Mouse (Mus musculus): Measurements from ENCODE around the gene Ppt2. TPM values are rescaled to one million over a fixed set of nuclear protein-coding genes. Genes with fewer than 3 reads are reported as not detected.

The Ppt2 gene
- polyA plus RNA-seq, 1 experiment, result 12.7 TPM

GRCm38 (mm10) chr17:34586796-34587422 is 41.4 kb downstream of the Ppt2 start:
- Histone ChIP-seq H3ac (ENCODE audit: control insufficient read depth, insufficient read length, low read depth) (peak overlapping the region; percentile 99), H3K27me3 (ENCODE audit: control insufficient read depth, insufficient read depth, insufficient read length) (peaks cover 11% of the 10 kb centered on the region), H3K36me3 (ENCODE audit: control insufficient read depth, insufficient read depth) (no peaks in the 10 kb centered on the region), H3K4me3 (ENCODE audit: insufficient read depth, poor library complexity, severe bottlenecking) (peak overlapping the region; percentile 49), H3K79me2 (ENCODE audit: control insufficient read depth, insufficient read depth) (no peaks in the 10 kb centered on the region), H3K79me3 (ENCODE audit: low read depth) (no peaks in the 10 kb centered on the region)
- TF ChIP-seq MYOG (IDR thresholded peaks at IDR 0.05; ENCODE audit: control insufficient read depth, extremely low read depth, insufficient read length), result no peak
- no peak for TF ChIP-seq CTCF (IDR thresholded peaks at IDR 0.05; ENCODE audit: control insufficient read depth, insufficient read depth, insufficient read length)
- no peak for TF ChIP-seq MAX (IDR thresholded peaks at IDR 0.05)
- TF ChIP-seq MYOD1 (IDR thresholded peaks at IDR 0.05; ENCODE audit: control insufficient read depth, insufficient read length, low read depth), result no peak
- TF ChIP-seq CEBPB (IDR thresholded peaks at IDR 0.05; ENCODE audit: low read depth), result no peak
- TF ChIP-seq FOSL1 (IDR thresholded peaks at IDR 0.05; ENCODE audit: insufficient read depth, low read length, poor library complexity, severe bottlenecking), result no peak
- no peak for TF ChIP-seq USF1 (IDR thresholded peaks at IDR 0.05; ENCODE audit: low read depth)

- TF ChIP-seq MYOD1 (IDR thresholded peaks at IDR 0.05; ENCODE audit: control insufficient read depth, insufficient read length, low read depth), result no peak
- no peak for TF ChIP-seq FOSL1 (IDR thresholded peaks at IDR 0.05; ENCODE audit: insufficient read depth, low read length, poor library complexity, severe bottlenecking)
- no peak for TF ChIP-seq CTCF (IDR thresholded peaks at IDR 0.05; ENCODE audit: control insufficient read depth, insufficient read depth, insufficient read length)
- no peak for TF ChIP-seq MYOG (IDR thresholded peaks at IDR 0.05; ENCODE audit: control insufficient read depth, extremely low read depth, insufficient read length)
- no peak for TF ChIP-seq CEBPB (IDR thresholded peaks at IDR 0.05; ENCODE audit: low read depth)
- TF ChIP-seq MAX (IDR thresholded peaks at IDR 0.05), result no peak
- TF ChIP-seq USF1 (IDR thresholded peaks at IDR 0.05; ENCODE audit: low read depth), result no peak
- Histone ChIP-seq H3K4me3 (ENCODE audit: insufficient read depth, poor library complexity, severe bottlenecking) (peak overlapping the region; percentile 49), H3K79me2 (ENCODE audit: control insufficient read depth, insufficient read depth) (no peaks in the 10 kb centered on the region), H3K27me3 (ENCODE audit: control insufficient read depth, insufficient read depth, insufficient read length) (peaks cover 15% of the 10 kb centered on the region), H3K79me3 (ENCODE audit: low read depth) (no peaks in the 10 kb centered on the region), H3K36me3 (ENCODE audit: control insufficient read depth, insufficient read depth) (no peaks in the 10 kb centered on the region), H3ac (ENCODE audit: control insufficient read depth, insufficient read length, low read depth) (peak overlapping the region; percentile 5)
These were observed 42.2 kb downstream of the Ppt2 start for GRCm38 (mm10) chr17:34585877-34586771.

GRCm38 (mm10) chr17:34585121-34585520 is 43.2 kb downstream of the Ppt2 start:
- H3K79me3 ChIP-seq (ENCODE audit: low read depth), result no peaks in the 10 kb centered on the region
- TF ChIP-seq MYOD1 (IDR thresholded peaks at IDR 0.05; ENCODE audit: control insufficient read depth, insufficient read length, low read depth) (no peak), USF1 (IDR thresholded peaks at IDR 0.05; ENCODE audit: low read depth) (no peak), MYOG (IDR thresholded peaks at IDR 0.05; ENCODE audit: control insufficient read depth, extremely low read depth, insufficient read length) (no peak), FOSL1 (IDR thresholded peaks at IDR 0.05; ENCODE audit: insufficient read depth, low read length, poor library complexity, severe bottlenecking) (no peak), MAX (IDR thresholded peaks at IDR 0.05) (no peak), CTCF (IDR thresholded peaks at IDR 0.05; ENCODE audit: control insufficient read depth, insufficient read depth, insufficient read length) (no peak), CEBPB (IDR thresholded peaks at IDR 0.05; ENCODE audit: low read depth) (no peak)
- peaks cover 25% of the 10 kb centered on the region for H3K27me3 ChIP-seq (ENCODE audit: control insufficient read depth, insufficient read depth, insufficient read length)
- no peak overlapping the region for H3ac ChIP-seq (ENCODE audit: control insufficient read depth, insufficient read length, low read depth)
- H3K79me2 ChIP-seq (ENCODE audit: control insufficient read depth, insufficient read depth), result no peaks in the 10 kb centered on the region
- H3K36me3 ChIP-seq (ENCODE audit: control insufficient read depth, insufficient read depth), result no peaks in the 10 kb centered on the region
- no peak overlapping the region for H3K4me3 ChIP-seq (ENCODE audit: insufficient read depth, poor library complexity, severe bottlenecking)

- Histone ChIP-seq H3K36me3 (ENCODE audit: control insufficient read depth, insufficient read depth) (no peaks in the 10 kb centered on the region), H3ac (ENCODE audit: control insufficient read depth, insufficient read length, low read depth) (no peak overlapping the region), H3K79me3 (ENCODE audit: low read depth) (no peaks in the 10 kb centered on the region), H3K4me3 (ENCODE audit: insufficient read depth, poor library complexity, severe bottlenecking) (no peak overlapping the region), H3K27me3 (ENCODE audit: control insufficient read depth, insufficient read depth, insufficient read length) (peaks cover 32% of the 10 kb centered on the region), H3K79me2 (ENCODE audit: control insufficient read depth, insufficient read depth) (no peaks in the 10 kb centered on the region)
- TF ChIP-seq CTCF (IDR thresholded peaks at IDR 0.05; ENCODE audit: control insufficient read depth, insufficient read depth, insufficient read length) (no peak), MYOG (IDR thresholded peaks at IDR 0.05; ENCODE audit: control insufficient read depth, extremely low read depth, insufficient read length) (no peak), MYOD1 (IDR thresholded peaks at IDR 0.05; ENCODE audit: control insufficient read depth, insufficient read length, low read depth) (no peak), USF1 (IDR thresholded peaks at IDR 0.05; ENCODE audit: low read depth) (no peak), CEBPB (IDR thresholded peaks at IDR 0.05; ENCODE audit: low read depth) (no peak), MAX (IDR thresholded peaks at IDR 0.05) (no peak), FOSL1 (IDR thresholded peaks at IDR 0.05; ENCODE audit: insufficient read depth, low read length, poor library complexity, severe bottlenecking) (no peak)
These were observed 44.5 kb downstream of the Ppt2 start for GRCm38 (mm10) chr17:34583819-34584218.

- Histone ChIP-seq H3K79me2 (ENCODE audit: control insufficient read depth, insufficient read depth) (no peaks in the 10 kb centered on the region), H3K27me3 (ENCODE audit: control insufficient read depth, insufficient read depth, insufficient read length) (peaks cover 32% of the 10 kb centered on the region), H3ac (ENCODE audit: control insufficient read depth, insufficient read length, low read depth) (no peak overlapping the region), H3K36me3 (ENCODE audit: control insufficient read depth, insufficient read depth) (no peaks in the 10 kb centered on the region), H3K4me3 (ENCODE audit: insufficient read depth, poor library complexity, severe bottlenecking) (no peak overlapping the region), H3K79me3 (ENCODE audit: low read depth) (no peaks in the 10 kb centered on the region)
- no peak for TF ChIP-seq FOSL1 (IDR thresholded peaks at IDR 0.05; ENCODE audit: insufficient read depth, low read length, poor library complexity, severe bottlenecking)
- no peak for TF ChIP-seq MAX (IDR thresholded peaks at IDR 0.05)
- TF ChIP-seq MYOG (IDR thresholded peaks at IDR 0.05; ENCODE audit: control insufficient read depth, extremely low read depth, insufficient read length), result no peak
- TF ChIP-seq MYOD1 (IDR thresholded peaks at IDR 0.05; ENCODE audit: control insufficient read depth, insufficient read length, low read depth), result no peak
- no peak for TF ChIP-seq USF1 (IDR thresholded peaks at IDR 0.05; ENCODE audit: low read depth)
- no peak for TF ChIP-seq CTCF (IDR thresholded peaks at IDR 0.05; ENCODE audit: control insufficient read depth, insufficient read depth, insufficient read length)
- no peak for TF ChIP-seq CEBPB (IDR thresholded peaks at IDR 0.05; ENCODE audit: low read depth)
These were observed 44.9 kb downstream of the Ppt2 start for GRCm38 (mm10) chr17:34583397-34583796.

Measured in C2C12 (cell line).